Mouse (Mus musculus): ENCODE data around the gene Clpsl2.

- TF ChIP-seq POLR2A (IDR thresholded peaks at IDR 0.05; ENCODE audit: extremely low read depth, insufficient read depth, low read length) (no peak), CTCF (IDR thresholded peaks at IDR 0.05; ENCODE audit: extremely low read depth, insufficient read depth, low read length) (no peak)
Measured at GRCm38 (mm10) chr17:28527184-28528042, 21.8 kb upstream of the Clpsl2 start.
